Mouse (Mus musculus) myocyte (in vitro differentiated cells): ENCODE measurements around the gene Acadvl.

Experiments used
- CEBPB ChIP-seq: IDR thresholded peaks from 2 replicates; pipeline ENCODE4 v1.6.1; 2011; ENCODE audit warnings: mild to moderate bottlenecking, moderate library complexity; ENCODE audit not compliant: poor library complexity, insufficient read depth, severe bottlenecking
- E2F4 ChIP-seq: IDR thresholded peaks from one replicate; pipeline ENCODE4 v1.6.1; 2011; ENCODE audit warnings: mild to moderate bottlenecking, control low read depth, moderate library complexity; ENCODE audit not compliant: insufficient read depth
- MAX ChIP-seq: IDR thresholded peaks from one replicate; pipeline ENCODE4 v1.6.1; 2011; ENCODE audit warnings: low read depth, mild to moderate bottlenecking, control low read depth
- POLR2A ChIP-seq: IDR thresholded peaks from one replicate; pipeline ENCODE4 v1.6.1; 2011; ENCODE audit warnings: low read depth, mild to moderate bottlenecking, control low read depth, moderate library complexity; ENCODE audit not compliant: insufficient read length
- POLR2AphosphoS2 ChIP-seq: IDR thresholded peaks from one replicate; pipeline ENCODE4 v1.6.1; 2011; ENCODE audit warnings: low read depth, control low read depth; ENCODE audit not compliant: insufficient read length
- REST ChIP-seq: IDR thresholded peaks from one replicate; pipeline ENCODE4 v1.6.1; 2011; ENCODE audit warnings: mild to moderate bottlenecking, control low read depth, moderate library complexity; ENCODE audit not compliant: insufficient read depth, insufficient read length
- USF1 ChIP-seq: IDR thresholded peaks from one replicate; pipeline ENCODE4 v1.6.1; 2011; ENCODE audit warnings: low read depth, mild to moderate bottlenecking, control low read depth, moderate library complexity

DNA sequence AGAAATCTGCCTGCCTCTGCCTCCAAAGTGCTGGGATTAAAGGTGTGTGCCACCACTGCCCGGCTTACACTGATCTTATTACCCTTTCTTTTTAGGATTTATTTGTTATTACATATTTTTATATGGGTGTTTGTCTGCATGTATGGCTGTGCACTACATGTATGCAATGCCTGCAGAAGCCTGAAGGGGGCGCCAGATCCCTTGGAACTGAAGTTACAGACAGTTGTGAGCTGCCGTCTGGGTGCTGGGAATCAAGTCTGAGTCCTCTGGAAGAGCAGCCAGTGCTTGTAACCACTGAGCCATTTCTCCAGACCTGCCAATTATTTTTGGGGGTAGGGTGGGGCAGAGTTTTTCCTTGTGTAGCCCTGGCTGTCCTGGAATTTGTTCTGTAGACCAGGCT is 47.8 kb upstream of the Acadvl start:
- TF ChIP-seq POLR2A (no peak), USF1 (no peak), REST (no peak), POLR2AphosphoS2 (no peak), CEBPB (no peak), E2F4 (no peak), MAX (no peak)
